Mouse (Mus musculus) hindlimb bud, embryonic 11.5 days (tissue): Measurements from ENCODE around the gene Rasgef1b.
A peak's percentile ranks its signal among the peaks of the same experiment; 100 is the strongest.

Source experiments
- DNase-seq: peaks from one replicate; pipeline ENCODE4 v3.0.0-alpha.2; 2012; ENCODE audit warnings: low read depth, low spot score; ENCODE audit errors: extremely low spot score

The Rasgef1b gene

DNA sequence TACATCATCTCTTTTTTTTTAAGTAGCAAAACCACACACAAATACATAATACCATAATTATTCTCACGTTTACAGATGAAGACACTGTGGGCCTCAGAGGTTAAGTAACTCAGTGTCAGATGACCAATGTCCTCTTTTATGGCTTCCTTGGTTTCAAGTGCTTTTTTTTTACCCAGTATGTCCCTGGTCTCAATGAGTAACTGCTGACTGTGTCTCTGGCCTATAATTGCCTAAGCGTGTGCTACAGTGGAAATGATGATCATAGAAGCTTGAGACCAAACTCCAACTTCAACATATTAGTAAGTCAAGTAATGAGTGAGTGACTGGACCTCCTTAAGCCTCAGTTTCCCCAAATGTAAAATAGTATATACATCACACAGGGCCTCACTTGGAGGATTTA is 347.2 kb downstream of the Rasgef1b start:
- no peak for DNase-seq

DNA sequence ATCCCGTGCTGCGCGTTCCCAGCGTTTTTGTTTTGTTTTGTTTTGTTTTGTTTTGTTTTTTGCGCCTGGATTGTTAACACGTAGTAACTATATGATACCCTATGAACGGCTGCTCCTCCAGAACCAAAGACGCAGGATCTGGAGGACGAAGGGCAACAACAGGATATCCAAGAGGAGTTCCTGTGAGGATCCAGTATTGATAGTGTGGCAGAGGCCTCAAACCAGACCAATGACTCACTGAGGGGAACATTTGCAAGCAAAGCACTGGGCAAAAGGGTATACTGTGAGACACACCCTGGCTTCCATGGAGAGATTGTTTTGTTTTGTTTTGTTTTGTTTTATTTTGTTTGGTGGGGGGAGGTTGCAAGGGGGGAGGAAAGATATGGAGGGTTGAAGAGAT is 348.0 kb downstream of the Rasgef1b start:
- DNase-seq, result no peak

DNA sequence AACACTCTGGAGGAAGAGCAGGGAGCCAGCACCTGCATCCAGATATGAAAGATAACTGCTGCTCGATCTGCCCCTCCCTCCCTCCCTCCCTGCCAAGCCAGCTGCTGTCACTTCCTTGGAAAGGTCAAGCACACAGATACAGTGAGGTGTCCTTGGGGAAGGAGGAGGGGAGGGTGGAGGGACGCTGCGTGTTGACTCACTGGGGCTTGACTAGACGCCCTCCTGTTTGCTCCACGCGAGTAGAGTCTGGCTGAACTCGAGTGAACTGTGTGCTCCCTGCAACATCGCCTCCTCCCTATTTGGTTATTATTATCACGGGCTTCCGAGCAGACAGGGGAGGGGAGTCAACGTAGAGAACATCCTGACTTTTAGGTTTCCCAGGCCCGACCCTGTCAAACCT is 348.7 kb downstream of the Rasgef1b start:
- DNase-seq, result no peak

DNA sequence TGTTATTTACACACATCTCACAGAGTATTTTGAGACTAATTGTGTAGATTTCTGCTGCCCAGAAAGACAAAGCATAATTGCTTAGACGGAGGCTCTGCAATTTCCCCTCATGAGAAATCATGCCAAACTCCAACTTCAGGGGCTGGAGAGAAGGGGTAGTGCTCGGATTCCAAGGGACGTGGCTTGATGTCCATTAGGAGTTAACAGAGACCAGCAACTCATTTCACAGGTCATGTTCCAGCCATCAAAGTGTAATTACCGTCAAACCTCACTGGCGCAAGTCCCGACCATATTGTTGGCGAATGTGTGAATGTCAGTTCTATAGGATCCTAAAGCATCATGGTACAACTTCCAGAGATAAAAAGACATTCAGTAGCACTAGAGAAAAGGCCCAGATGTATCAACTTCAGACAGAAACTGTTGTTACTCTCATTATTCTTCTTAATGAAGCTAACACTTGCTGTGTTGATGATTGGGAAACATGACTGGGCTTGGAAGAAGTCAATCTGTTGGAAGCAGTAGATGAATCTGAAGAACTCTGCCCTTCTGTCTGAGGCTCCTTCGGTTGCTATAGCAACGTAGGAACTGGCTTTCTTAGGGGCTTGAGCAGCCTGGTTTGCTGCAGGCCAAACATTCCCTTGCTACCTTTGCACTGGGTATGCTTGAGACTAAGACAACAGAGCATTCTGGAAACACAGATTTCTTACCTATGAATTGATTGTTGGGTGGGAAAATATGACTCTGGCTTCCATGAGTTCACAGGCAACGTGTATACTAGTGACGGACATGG is 350.2 kb downstream of the Rasgef1b start:
- peak; percentile 53 for DNase-seq

DNA sequence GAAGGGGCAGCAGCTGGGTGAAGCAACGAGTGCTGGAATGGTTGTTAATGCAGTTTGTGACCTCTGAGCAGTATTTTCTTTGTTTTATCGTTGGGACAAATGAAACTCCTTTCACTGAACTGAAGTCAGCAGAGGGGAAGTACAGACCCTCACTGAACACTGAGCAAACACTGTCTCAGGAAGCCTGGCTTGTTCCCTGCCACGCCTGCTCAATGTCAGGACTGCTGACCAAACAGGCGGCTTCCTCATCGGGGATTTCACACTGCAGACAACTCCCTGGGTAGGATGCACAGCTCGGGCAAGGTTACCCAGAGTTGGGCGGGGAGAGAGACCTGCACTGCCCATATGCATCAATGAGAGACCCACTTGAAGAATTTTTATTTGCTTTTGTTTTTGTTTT is 353.1 kb downstream of the Rasgef1b start:
- DNase-seq, result no peak

DNA sequence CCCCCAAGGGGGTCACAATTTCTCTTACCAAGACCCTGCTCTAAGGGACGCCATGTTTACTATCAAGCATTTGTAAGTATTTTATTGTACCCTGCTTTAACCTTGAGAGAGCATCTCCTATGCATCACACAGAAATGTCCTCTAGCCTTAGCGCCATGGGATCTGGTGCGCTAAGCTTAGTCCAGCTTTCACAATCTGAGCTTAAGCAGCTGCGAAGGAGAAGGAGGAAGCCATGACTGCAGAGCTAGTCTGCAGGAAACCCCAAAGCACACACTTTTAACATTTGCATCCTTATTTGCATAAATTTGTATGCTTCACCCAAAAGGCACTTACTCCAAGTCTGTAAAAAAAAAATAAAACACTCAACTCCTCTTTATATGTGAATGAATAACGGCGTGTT is 354.4 kb downstream of the Rasgef1b start:
- DNase-seq, result no peak

DNA sequence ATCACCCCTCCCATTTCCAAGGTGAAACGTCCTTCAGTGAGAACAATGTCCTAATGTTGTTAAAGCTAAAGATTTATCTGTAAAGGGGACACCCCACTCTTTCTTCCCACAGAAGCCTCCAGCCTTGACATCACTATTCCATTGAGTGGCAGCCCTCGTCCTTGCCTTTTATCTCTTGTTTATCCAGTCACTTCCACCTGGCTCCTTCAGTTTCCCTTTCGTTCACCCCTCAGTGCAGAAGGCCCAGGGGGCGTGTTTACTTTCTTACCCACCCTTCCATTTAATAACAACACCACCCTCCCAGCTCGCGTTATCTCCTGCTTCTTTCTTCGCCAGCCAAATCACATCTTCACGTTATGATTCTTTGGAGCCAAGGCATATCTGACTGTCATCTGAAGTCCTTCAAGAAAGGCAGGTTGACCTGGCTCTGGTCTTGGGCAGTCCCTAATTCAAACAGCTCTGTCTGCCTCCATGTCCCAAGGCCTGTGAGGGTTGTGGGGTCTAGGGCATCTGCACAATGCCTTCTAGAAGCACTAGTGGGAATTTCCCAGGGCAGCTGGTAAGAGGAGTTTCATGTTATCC is 355.2 kb downstream of the Rasgef1b start:
- no peak for DNase-seq

DNA sequence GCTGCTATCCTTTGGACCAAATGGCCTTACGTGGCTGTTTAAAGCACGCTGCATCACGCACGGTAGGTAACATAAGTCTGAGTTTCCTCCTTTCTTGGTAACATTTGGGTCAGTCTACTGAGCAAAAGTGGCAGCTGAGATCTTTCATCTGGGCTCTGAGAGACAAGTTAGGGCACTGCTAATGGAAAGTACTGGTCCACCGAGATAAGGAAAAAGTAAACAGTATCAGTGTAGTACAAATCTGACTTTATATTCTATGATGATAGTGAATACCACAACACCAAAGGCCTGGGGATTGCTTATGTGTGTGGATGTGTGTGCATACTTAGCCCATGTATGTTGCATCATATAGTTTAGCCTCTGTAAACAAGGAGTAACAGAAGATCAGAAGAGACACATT is 358.2 kb downstream of the Rasgef1b start:
- no peak for DNase-seq

DNA sequence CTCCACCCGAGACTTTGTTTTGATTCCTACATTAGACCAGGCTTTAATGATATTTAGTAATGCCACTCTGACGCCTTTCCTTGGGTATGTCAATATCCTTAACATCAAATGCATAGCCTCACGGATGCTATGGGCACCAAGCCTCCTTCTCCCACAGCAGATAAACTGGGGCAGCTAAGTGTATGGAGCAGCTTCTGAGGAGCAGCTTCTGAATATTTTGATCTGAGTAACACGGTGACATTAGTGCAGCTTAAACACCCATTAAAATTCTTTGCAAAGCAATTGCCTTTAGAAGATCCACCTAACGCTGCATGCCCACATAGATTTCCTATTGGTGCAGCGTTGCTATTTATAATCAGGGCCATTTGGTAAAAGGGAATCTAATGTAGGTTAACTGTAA is 359.6 kb downstream of the Rasgef1b start:
- no peak for DNase-seq

DNA sequence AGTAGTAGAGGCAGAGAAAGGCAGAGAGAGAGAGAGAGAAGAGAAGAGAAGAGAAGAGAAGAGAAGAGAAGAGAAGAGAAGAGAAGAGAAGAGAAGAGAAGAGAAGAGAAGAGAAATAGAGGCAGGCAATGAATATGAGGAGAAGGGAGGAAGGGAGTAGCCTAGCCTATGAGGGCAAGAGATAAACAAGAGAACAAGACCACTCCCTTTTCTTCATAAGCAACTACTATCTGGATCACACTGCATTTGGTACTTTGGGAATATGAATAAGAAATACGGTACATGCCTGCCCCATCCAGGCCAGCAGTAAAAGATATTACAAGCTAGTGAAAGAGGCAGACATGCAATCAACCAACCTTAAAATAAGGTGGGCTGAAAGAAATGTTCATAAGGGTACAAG is 360.2 kb downstream of the Rasgef1b start:
- DNase-seq, result no peak

DNA sequence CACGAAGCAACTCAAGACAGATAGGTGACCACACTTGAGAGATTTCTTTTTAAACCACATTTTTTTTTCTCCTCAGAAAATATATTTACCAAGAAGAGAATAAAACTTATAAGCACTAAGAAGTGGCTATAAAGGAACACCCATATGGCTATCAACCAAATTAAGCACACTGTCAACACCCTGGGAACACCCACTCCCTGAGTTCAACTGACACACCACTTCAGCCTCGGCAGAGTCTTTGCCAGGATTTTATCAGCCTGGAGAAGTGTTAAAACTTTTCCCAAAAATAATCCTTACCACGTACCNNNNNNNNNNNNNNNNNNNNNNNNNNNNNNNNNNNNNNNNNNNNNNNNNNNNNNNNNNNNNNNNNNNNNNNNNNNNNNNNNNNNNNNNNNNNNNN is 368.3 kb downstream of the Rasgef1b start:
- no peak for DNase-seq

DNA sequence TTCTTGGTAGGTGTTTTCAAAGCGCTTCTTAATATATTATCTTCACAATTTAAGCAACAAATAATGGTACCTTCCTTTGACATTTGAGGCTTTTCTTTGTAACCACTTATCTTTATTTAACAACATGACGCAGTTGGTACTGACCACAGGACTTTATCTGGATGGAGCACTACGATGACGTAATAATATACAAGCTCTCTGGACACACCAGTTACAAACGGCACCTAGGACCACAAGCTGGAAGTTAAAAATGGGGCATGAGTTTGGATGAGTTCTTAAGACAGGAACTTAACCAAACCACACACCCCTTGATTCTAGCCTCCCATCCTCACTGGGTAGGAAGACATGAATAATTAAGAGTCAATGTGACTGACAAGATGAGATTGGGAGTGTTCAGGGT is 369.6 kb downstream of the Rasgef1b start:
- DNase-seq, result no peak

DNA sequence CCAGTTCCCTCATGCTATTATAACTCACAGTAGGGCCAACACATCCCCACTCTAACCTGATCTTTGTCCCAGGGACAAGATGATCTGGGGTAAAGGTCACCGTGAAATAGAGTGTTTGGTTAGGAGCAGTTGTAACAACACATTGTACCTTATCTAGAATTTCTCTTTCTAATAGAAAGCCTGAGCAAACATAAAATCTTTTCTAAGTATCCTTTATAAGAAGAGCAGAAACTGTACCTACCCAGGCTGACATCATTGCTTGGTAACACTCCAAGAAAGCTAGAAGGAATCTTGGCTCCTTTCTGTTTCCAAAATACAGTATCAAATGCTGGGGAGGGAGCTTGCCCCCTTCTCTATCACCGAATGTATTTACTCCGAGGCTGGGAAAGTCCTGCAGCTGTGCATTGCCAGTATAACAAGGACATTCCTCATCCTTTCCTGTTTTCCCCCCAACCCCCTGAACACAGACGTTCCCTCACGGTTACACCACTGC is 374.2 kb downstream of the Rasgef1b start:
- no peak for DNase-seq

DNA sequence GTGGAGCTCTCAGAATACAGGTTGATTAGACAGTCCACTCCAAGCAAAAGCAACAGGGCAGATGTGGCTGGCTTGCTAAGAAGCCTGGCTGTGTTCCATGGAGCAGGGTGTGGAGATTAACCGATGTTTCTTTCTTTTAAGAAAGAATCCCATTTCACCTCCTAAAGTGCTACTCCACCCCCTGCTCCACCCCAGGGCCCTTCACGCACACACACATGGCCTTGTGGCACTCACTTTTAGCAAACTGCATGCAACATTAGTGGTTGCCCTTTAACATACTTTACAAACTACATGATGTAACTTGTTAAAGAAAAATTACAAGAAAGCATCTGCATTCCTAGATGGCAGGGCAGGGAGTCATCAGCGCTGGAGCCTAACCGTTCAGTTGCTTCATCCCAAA is 378.8 kb downstream of the Rasgef1b start:
- DNase-seq, result no peak

DNA sequence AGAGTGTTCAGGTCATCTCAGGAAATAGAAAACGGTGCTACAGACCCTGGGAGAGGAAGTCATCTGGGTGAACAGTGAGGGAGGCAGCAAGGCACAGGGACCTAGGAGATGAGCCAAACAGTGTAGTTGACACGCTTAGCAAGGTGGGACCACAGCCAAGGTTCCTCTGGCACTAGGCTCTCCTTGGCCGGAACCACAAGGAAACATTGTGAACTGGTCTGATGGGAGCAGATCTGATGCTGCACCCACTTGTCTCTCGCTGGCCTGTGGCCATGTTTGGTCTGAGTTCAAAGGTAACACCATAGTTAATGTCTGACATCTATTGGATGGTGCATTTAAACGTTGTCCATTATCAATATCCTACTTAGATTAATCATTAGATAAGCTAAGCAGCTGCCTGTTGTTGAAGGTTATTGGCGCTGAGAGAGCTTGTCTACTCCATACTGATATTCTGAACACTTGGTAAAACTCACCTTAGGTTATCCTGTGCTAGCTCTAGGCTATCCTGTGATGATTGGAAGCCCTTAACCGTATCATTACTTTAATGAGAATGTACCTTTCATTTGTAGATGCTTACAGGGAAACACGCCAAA is 380.5 kb downstream of the Rasgef1b start:
- DNase-seq, result no peak

DNA sequence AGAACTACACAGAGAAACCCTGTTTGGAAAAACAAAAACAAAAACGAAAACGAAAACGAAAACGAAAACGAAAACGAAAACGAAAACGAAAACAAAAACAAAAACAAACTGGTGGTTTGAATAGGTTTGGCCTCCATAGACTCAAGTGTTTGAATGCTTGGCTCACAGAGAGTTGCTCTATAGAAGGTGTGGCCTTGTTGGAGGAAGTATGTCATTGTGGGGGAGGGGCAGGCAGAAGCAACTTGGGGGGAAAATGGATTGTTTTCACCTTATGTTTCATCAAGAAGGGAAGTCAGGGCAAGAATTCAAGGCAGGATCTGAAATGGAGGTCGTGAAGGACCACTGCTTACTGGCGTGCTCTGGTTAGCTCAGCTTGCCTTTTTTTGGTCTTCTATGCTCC is 386.3 kb downstream of the Rasgef1b start:
- no peak for DNase-seq

DNA sequence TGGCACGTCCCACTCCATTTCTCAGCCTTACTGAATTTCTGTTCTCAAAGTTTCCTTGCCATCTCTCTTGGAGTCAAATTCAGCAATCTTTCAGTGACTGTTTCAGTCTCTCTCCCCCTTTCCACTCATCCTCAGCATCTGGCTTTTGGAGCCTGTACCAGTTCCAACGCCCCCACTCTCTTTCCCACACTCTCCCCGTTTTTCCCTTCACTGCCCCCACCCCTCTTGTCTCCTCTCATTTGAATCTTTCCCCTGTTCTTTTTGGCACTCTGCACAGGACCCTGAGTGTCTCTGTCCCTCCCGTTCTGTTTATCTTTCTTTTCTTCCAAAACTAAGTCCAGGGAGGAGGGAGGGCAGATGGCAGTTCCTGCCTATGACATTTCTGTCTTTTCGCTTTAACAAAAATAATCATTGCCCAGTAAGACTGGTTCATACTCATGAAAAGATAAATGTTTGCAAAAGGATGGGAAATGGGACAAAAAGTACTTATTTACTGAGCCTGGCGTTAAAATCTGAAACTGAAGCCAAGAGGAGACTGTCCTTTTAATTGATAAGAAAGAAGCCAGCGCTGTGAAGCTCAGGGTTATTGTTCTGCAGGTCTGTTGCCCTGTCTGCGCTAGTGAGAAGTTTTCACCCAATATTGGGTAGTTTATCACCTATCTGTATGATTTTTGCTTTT is 388.4 kb downstream of the Rasgef1b start:
- no peak for DNase-seq

DNA sequence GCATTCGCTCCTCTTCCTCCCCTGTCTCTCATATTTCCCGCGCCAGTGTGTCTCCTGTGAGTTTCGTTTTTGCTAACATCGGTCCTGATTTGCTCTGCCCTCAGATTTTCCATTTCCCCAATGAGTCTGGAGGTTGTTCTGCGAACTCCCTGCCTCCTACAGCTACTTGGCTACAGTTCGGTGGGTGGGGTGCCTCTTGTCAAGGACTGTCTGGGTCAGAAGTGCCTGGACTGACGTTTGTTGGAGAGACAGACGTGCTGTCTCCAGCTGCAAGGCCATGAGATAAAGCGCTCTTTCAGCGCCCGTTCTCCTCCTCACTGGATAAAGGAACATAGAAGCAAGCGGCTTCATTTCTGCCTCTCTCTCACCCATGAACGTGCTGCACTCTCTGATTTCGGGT is 389.1 kb downstream of the Rasgef1b start:
- DNase-seq, result no peak

DNA sequence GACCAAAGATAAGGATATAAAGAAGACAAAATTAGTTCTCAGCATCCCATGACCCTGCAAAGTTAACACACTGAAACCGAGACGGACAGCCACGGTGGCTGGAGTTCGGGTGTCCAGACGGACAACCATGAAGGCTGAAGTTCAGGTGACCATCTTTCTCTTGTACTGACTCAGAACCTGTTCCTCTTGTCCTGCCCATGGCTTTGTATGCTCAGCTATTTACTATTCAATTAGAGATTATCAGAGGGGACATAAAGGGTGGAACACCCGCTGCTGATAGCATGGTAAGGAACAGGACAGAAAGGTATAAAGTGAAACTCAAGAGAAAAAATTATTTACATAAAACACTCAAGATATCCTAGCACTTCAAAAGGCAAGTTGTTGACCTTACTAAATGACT is 390.0 kb downstream of the Rasgef1b start:
- DNase-seq, result no peak

DNA sequence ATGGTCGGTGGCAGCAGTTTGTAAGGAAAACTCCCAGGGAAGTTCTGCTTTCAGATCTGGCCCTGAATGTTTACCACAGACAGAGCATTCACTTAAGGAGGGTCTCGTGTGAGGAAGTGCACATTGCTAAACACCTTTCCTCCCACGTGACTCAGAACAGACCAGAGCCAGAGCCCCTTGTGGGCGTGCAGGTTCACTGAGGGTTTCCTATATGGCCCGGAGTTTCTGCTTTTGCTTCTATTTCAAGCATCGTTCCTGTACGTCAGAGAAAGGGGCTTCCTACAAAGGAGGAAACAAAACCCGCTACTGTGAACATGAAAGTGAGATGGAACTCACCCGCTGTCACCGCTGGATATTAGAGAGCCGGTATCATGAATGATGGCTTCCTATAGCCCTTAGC is 392.4 kb downstream of the Rasgef1b start:
- no peak for DNase-seq

DNA sequence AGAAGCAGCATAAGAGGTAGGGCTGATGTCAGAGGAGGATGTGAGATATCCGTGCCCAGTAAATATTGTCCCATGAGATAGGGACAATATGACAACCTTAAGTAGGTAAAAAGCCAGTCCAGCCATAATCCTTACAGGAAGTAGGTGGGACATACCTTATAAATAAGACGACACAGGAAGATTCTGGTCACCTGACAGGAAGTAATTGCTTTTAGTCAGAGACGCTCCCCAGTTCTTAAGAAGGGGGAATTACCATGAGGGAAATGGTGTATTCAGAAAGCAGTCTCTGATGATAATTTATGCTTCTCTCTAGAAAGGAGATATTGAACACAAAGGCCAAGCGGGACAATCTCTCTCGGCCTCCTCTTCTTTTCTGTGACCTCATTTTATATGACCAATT is 394.8 kb downstream of the Rasgef1b start:
- no peak for DNase-seq

DNA sequence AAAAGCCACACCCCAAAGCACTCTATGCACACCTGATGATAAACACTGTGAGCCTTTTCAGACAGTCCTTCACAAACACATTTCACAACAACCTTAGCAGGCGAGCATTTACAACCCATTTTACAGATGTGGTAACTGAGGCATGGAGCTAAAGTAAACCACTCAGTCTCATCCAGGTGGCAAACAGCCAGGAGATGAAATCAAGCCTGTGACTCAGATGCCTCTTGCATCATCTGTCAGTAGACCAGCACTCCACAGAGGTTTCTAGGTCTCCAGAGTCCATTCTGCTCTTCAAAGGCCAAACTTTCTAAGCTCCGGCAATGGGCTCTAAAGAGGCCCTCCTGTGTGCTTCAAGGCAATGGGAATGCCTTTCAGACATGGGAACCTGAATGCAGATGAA is 396.8 kb downstream of the Rasgef1b start:
- DNase-seq, result no peak
